Mouse (Mus musculus): Measurements from ENCODE around the gene Scaf11. TPM values are rescaled to one million over a fixed set of nuclear protein-coding genes. Genes with fewer than 3 reads are reported as not detected.

Scaf11 gene
- polyA plus RNA-seq, 1 experiment from 2014 or later = 106 TPM

GRCm38 (mm10) chr15:96460451-96460729 lies 253 bp downstream of the Scaf11 start:
- Histone ChIP-seq H3K9ac (ENCODE audit: low read depth, low read length) (peak overlapping the region; percentile 99), H3K4me1 (replicated peaks; ENCODE audit: control insufficient read depth, insufficient read depth, low read length) (peaks cover 32% of the 10 kb centered on the region), H3K4me3 (ENCODE audit: low read depth, low read length) (peak overlapping the region; percentile 98), H3K36me3 (ENCODE audit: control insufficient read depth, insufficient read depth, low read length) (peaks cover 3% of the 10 kb centered on the region; the same call in 1 of the 2 replicates), H3K27me3 (replicated peaks; ENCODE audit: control insufficient read depth, insufficient read depth, low read length) (no peaks in the 10 kb centered on the region), H3K9me3 (ENCODE audit: control insufficient read depth, low read length) (no peaks in the 10 kb centered on the region), H3K4me2 (peak overlapping the region; percentile 75), H3K27ac (ENCODE audit: low read depth, low read length) (peak overlapping the region; percentile 99)
- WGBS = 0% methylated on average over 42 of the region's 50 CpGs
- ATAC-seq (replicated peaks; ENCODE audit: low FRiP score) = no peak
- no peak for DNase-seq (ENCODE audit: low spot score)

- Histone ChIP-seq H3K4me3 (ENCODE audit: low read depth, low read length) (peak overlapping the region; percentile 98), H3K36me3 (ENCODE audit: control insufficient read depth, insufficient read depth, low read length) (peaks cover 3% of the 10 kb centered on the region; the same call in 1 of the 2 replicates), H3K4me1 (replicated peaks; ENCODE audit: control insufficient read depth, insufficient read depth, low read length) (peaks cover 32% of the 10 kb centered on the region), H3K9ac (ENCODE audit: low read depth, low read length) (peak overlapping the region; percentile 99), H3K27ac (ENCODE audit: low read depth, low read length) (peak overlapping the region; percentile 99), H3K4me2 (peak overlapping the region; percentile 75), H3K9me3 (ENCODE audit: control insufficient read depth, low read length) (no peaks in the 10 kb centered on the region), H3K27me3 (replicated peaks; ENCODE audit: control insufficient read depth, insufficient read depth, low read length) (no peaks in the 10 kb centered on the region)
- ATAC-seq (replicated peaks; ENCODE audit: low FRiP score) (peak; percentile 45), DNase-seq (ENCODE audit: low spot score) (peak; percentile 74)
- under 1% methylated on average over 50 of the region's 71 CpGs for WGBS
These were observed 747 bp downstream of the Scaf11 start for GRCm38 (mm10) chr15:96459741-96460450.

- DNase-seq (ENCODE audit: low spot score) (no peak), ATAC-seq (replicated peaks; ENCODE audit: low FRiP score) (no peak)
- Histone ChIP-seq H3K9me3 (ENCODE audit: control insufficient read depth, low read length) (no peaks in the 10 kb centered on the region), H3K27ac (ENCODE audit: low read depth, low read length) (no peak overlapping the region), H3K27me3 (replicated peaks; ENCODE audit: control insufficient read depth, insufficient read depth, low read length) (no peaks in the 10 kb centered on the region), H3K36me3 (ENCODE audit: control insufficient read depth, insufficient read depth, low read length) (peaks cover 3% of the 10 kb centered on the region; the same call in 1 of the 2 replicates), H3K4me2 (peak overlapping the region; percentile 75), H3K4me3 (ENCODE audit: low read depth, low read length) (peak overlapping the region; percentile 98; the same call in 1 of the 2 replicates), H3K4me1 (replicated peaks; ENCODE audit: control insufficient read depth, insufficient read depth, low read length) (peaks cover 36% of the 10 kb centered on the region), H3K9ac (ENCODE audit: low read depth, low read length) (no peak overlapping the region)
- whole genome bisulfite sequencing = 81% methylated on average over 3 of the region's 3 CpGs
These were observed 2.4 kb downstream of the Scaf11 start for GRCm38 (mm10) chr15:96458273-96458672.

GRCm38 (mm10) chr15:96457338-96457664 lies 3.3 kb downstream of the Scaf11 start:
- Histone ChIP-seq H3K36me3 (ENCODE audit: control insufficient read depth, insufficient read depth, low read length) (peaks cover 3% of the 10 kb centered on the region; the same call in 1 of the 2 replicates), H3K9ac (ENCODE audit: low read depth, low read length) (no peak overlapping the region), H3K4me1 (replicated peaks; ENCODE audit: control insufficient read depth, insufficient read depth, low read length) (peaks cover 33% of the 10 kb centered on the region), H3K27ac (ENCODE audit: low read depth, low read length) (peak overlapping the region; percentile 24; the same call in 1 of the 2 replicates), H3K4me3 (ENCODE audit: low read depth, low read length) (no peak overlapping the region), H3K27me3 (replicated peaks; ENCODE audit: control insufficient read depth, insufficient read depth, low read length) (no peaks in the 10 kb centered on the region), H3K4me2 (peak overlapping the region; percentile 37), H3K9me3 (ENCODE audit: control insufficient read depth, low read length) (no peaks in the 10 kb centered on the region)
- ATAC-seq (replicated peaks; ENCODE audit: low FRiP score) (no peak), DNase-seq (ENCODE audit: low spot score) (no peak)
- WGBS = 52% methylated on average over 3 of the region's 3 CpGs

GRCm38 (mm10) chr15:96456651-96457337 lies 3.8 kb downstream of the Scaf11 start:
- Histone ChIP-seq H3K4me2 (peak overlapping the region; percentile 37), H3K27ac (ENCODE audit: low read depth, low read length) (peak overlapping the region; percentile 24; the same call in 1 of the 2 replicates), H3K9ac (ENCODE audit: low read depth, low read length) (no peak overlapping the region), H3K4me1 (replicated peaks; ENCODE audit: control insufficient read depth, insufficient read depth, low read length) (peaks cover 33% of the 10 kb centered on the region), H3K36me3 (ENCODE audit: control insufficient read depth, insufficient read depth, low read length) (peaks cover 6% of the 10 kb centered on the region; the same call in 1 of the 2 replicates), H3K27me3 (replicated peaks; ENCODE audit: control insufficient read depth, insufficient read depth, low read length) (no peaks in the 10 kb centered on the region), H3K4me3 (ENCODE audit: low read depth, low read length) (no peak overlapping the region), H3K9me3 (ENCODE audit: control insufficient read depth, low read length) (no peaks in the 10 kb centered on the region)
- WGBS = 77% methylated on average over 5 of the region's 5 CpGs
- ATAC-seq (replicated peaks; ENCODE audit: low FRiP score) = no peak
- no peak for DNase-seq (ENCODE audit: low spot score)

GRCm38 (mm10) chr15:96455595-96456214 lies 4.9 kb downstream of the Scaf11 start:
- no peaks in the 10 kb centered on the region for H3K27me3 ChIP-seq (replicated peaks; ENCODE audit: control insufficient read depth, insufficient read depth, low read length)
- no peaks in the 10 kb centered on the region for H3K9me3 ChIP-seq (ENCODE audit: control insufficient read depth, low read length)
- peaks cover 11% of the 10 kb centered on the region; the same call in 1 of the 2 replicates for H3K36me3 ChIP-seq (ENCODE audit: control insufficient read depth, insufficient read depth, low read length)
- 48% methylated on average over 4 of the region's 4 CpGs for WGBS
- no peak overlapping the region for H3K4me3 ChIP-seq (ENCODE audit: low read depth, low read length)
- no peak overlapping the region for H3K27ac ChIP-seq (ENCODE audit: low read depth, low read length)
- H3K4me2 ChIP-seq = peak overlapping the region; percentile 29
- no peak overlapping the region for H3K9ac ChIP-seq (ENCODE audit: low read depth, low read length)
- ATAC-seq (replicated peaks; ENCODE audit: low FRiP score) (no peak), DNase-seq (ENCODE audit: low spot score) (no peak)
- H3K4me1 ChIP-seq (replicated peaks; ENCODE audit: control insufficient read depth, insufficient read depth, low read length) = peaks cover 33% of the 10 kb centered on the region

GRCm38 (mm10) chr15:96453346-96453745 lies 7.3 kb downstream of the Scaf11 start:
- ATAC-seq (replicated peaks; ENCODE audit: low FRiP score) (no peak), DNase-seq (ENCODE audit: low spot score) (no peak)
- Histone ChIP-seq H3K4me1 (replicated peaks; ENCODE audit: control insufficient read depth, insufficient read depth, low read length) (peaks cover 26% of the 10 kb centered on the region), H3K4me3 (ENCODE audit: low read depth, low read length) (no peak overlapping the region), H3K27me3 (replicated peaks; ENCODE audit: control insufficient read depth, insufficient read depth, low read length) (no peaks in the 10 kb centered on the region), H3K9me3 (ENCODE audit: control insufficient read depth, low read length) (no peaks in the 10 kb centered on the region), H3K9ac (ENCODE audit: low read depth, low read length) (no peak overlapping the region), H3K36me3 (ENCODE audit: control insufficient read depth, insufficient read depth, low read length) (peaks cover 11% of the 10 kb centered on the region; the same call in 1 of the 2 replicates), H3K4me2 (peak overlapping the region; percentile 13; the same call in 1 of the 2 replicates), H3K27ac (ENCODE audit: low read depth, low read length) (no peak overlapping the region)
- 89% methylated on average over 1 of the region's 1 CpGs for WGBS

- Histone ChIP-seq H3K4me3 (ENCODE audit: low read depth, low read length) (no peak overlapping the region), H3K36me3 (ENCODE audit: control insufficient read depth, insufficient read depth, low read length) (peaks cover 16% of the 10 kb centered on the region), H3K9me3 (ENCODE audit: control insufficient read depth, low read length) (no peaks in the 10 kb centered on the region), H3K27me3 (replicated peaks; ENCODE audit: control insufficient read depth, insufficient read depth, low read length) (no peaks in the 10 kb centered on the region), H3K4me1 (replicated peaks; ENCODE audit: control insufficient read depth, insufficient read depth, low read length) (peaks cover 3% of the 10 kb centered on the region), H3K4me2 (no peak overlapping the region), H3K27ac (ENCODE audit: low read depth, low read length) (no peak overlapping the region), H3K9ac (ENCODE audit: low read depth, low read length) (no peak overlapping the region)
- DNase-seq (ENCODE audit: low spot score) = no peak
- ATAC-seq (replicated peaks; ENCODE audit: low FRiP score) = peak; percentile 74
- WGBS = 83% methylated on average over 7 of the region's 7 CpGs
These were observed 11.9 kb downstream of the Scaf11 start for GRCm38 (mm10) chr15:96448656-96449299.
